Mouse (Mus musculus): Measurements from ENCODE around the gene Olfr974.
"Not testable (repeated sequence)": the region's sequence is repeated elsewhere in the genome, so short reads cannot be mapped to it uniquely, and the experiment has no call there.

Gene Olfr974

GRCm38 (mm10) chr9:39937201-39937600, at the start of gene Olfr974:
Gene Olfr974 (plus strand): TSS chr9:39937501.
- in situ Hi-C loops (cut with MboI, MseI), result no loop called here

GRCm38 (mm10) chr9:39905106-39905505, 32.2 kb upstream of the Olfr974 start:
- in situ Hi-C loops (cut with MboI, MseI), result no loop called here

DNA sequence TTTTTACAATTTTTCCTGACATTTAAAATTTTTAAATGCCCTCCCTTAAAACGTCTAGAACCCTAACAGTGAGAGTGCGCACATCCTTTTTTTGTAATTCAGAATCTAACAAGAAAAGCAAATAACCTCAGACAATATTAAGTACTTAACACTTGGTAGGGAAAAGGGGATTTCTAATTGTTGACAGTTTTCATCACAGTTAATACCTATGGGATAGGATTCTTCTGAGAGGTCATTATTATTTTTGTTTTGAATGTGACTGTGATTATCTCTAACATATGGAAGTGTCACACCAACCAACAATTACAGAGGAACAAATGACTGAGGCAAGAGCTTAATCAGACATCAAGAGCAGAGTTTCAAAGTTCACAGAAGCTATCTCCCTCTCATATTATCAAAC, 30.3 kb upstream of the Olfr974 start, which contains the start of gene Olfr229:
Gene Olfr229 (plus strand): TSS at position 301 of the 400 bp plus-strand sequence.
- in situ Hi-C loops (cut with MboI, MseI), result no loop called here

DNA sequence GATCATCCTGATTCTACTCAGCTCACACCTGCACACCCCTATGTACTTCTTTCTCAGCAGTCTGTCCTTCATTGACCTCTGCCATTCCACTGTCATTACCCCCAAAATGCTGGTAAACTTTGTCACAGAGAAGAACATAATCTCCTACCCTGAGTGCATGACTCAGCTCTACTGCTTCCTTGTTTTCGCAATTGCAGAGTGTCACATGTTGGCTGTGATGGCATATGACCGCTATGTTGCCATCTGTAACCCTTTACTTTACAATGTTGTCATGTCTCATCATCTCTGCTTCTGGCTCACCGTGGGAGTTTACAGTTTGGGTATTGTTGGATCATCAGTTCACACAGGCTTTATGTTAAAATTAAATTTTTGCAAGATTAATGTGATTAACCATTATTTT, 27.4 kb upstream of the Olfr974 start:
- in situ Hi-C loops (cut with MboI, MseI), result no loop called here

DNA sequence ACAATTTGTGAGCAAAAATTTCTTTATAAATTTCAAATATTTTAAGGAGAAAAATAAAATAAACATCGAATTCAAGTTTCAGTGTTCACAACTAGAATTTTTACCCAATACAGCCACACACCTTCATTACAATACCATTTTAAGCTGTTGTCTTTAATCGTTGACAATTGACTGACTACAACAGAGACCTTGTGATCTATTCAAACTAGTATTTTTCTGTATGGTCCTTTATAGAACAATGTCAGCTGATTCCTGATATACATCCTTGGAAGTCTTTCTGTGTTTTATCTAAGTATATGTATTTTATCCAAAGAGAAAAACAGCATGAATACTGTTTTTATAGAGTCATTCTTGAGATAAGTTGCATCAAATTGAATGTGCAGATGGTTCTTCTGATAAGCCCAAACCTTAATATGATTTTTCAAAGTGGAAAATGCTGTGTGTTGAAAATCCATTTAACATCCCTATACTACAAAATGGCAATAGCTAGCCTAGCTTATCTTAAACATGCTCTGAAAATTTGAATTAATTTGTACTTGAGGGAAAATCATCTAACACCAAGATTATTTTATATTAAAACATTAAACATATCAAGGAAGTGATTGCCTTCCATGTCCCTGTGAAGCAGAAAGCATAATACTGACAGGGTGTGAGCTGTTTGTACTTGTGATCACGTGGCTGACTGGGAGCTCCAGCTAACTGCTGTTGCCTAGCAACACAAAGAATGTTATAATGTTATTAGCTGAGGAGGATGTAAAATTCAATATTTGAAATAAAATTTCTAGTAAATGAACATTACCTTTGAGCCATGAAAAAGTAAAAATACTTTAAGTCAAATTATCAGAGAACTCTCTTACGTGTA, 9.1 kb upstream of the Olfr974 start:
- in situ Hi-C loops (cut with MboI, MseI), result loop anchor here (5.0 kb wide), 1 partner anchor 51 kb away; no protein-coding TSS in a partner anchor

DNA sequence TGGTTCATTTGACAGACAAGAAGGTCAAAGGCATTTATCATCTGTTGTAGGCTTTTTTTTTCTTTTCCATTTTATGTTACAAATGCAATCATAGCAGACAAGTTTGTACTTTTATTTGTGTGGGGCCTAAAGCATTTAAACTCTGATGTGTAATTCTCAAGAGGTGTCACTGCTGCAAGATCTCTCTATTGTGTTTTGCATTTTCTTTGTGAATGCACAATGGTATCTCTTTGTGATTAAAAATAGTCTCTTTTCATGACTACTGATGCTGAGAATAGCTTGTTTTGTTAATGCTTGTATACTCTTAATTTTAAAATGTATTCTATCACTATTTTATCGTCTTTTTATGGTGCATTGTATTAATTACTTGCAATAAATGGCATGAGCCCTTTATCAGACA, 8.5 kb upstream of the Olfr974 start:
- in situ Hi-C loops (cut with MboI, MseI), result loop anchor here (5.0 kb wide), 1 partner anchor 52 kb away; no protein-coding TSS in a partner anchor

DNA sequence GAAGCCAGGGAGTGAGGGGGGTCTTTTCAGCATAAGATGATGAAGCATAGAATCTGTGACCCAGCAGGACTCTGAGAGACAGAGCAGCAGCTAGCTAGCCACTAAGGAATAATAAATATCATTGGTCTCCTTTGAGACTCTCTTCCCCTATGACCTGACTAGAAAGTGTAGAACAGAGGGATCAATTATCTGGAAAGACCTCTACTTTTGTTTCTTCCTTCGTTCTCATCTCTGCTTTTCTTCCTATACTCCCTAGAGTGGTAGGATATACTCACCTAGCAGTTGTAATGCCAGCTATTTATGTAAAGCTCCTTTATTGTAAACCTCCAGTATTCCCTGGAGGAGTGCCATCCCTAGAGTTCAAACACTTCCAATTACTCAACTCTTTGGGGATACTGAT, 14.6 kb downstream of the Olfr974 start, which contains the start of gene Olfr975:
Gene Olfr975 (minus strand): TSS at position 101 of the 400 bp plus-strand sequence.
- in situ Hi-C loops (cut with MboI, MseI), result no loop called here

DNA sequence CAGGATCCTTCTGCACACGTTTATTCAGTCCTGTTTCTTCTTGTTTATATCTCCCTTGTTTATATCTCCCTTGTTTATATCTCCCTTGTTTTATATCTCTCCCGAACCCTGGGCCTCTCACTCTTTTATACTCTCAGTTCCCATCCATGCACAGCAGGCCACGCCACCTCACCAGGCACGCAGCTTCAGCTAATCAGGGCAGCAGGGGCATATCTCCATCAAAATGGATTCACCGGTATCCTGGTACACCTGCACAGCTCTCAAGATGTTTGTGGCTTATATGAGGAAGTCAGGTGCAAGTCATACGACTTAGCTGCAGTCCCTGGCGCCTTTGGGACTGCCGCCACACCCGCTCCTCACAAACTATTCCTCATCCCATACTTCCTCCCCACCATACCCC, 23.7 kb downstream of the Olfr974 start, which contains the start of gene Olfr976:
Gene Olfr976 (minus strand): TSS at position 101 of the 400 bp plus-strand sequence.
- in situ Hi-C loops (cut with MboI, MseI), result not testable (repeated sequence)

DNA sequence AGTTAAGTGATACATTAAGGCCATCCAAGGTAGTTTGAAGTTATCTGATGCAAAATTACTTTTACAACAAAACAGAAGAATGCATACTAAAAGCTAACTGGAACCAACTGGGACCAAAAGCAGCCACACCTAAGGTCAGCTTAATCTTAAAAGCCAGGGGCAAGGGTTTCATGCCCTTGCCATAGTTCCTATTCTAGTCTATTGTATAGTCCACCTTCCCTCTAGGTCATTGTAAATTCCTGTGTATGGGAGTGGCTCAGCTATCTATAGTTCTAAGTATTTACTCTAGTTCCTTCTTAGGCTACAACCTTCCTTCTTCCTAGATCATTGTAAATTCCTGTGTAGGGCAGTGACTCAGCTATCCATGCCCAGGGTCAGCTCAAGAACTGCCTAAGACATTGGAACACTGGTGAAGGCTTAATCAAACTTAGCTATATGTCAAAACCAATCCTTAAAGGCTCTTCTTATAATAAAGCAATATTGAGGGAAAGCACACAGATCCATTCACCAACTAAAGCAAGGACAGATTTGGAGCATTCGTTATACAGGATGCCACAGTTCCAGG, 39.4 kb downstream of the Olfr974 start:
- in situ Hi-C loops (cut with MboI, MseI), result not testable (repeated sequence)

DNA sequence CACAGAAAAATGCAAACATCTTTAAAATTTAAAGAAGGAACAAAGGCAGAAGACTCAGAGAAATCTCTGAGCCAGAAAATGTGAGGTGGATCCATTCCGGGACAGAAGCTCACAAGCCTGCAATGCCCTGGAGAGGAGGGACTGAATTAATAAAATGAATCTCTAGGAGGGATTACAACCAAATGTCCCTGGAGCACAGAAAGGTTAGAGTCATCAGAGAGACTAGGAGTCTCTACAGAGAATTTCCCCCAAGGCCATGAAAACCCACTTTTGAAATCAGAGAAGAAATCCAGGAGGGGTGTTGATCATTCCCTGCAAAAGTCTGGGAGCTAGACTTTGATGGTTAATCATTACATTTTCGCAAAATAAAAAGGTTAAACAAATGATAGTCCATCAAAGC, 54.5 kb downstream of the Olfr974 start, which contains the start of gene Olfr978:
Gene Olfr978 (plus strand): TSS at position 301 of the 400 bp plus-strand sequence.
- in situ Hi-C loops (cut with MboI, MseI), result no loop called here
